Mouse (Mus musculus) embryonic facial prominence, embryonic 10.5 days (tissue): ENCODE measurements around the gene Kidins220. TPM values are rescaled to one million over a fixed set of nuclear protein-coding genes. Genes with fewer than 3 reads are reported as not detected.

Source experiments
- DNase-seq: peaks from one replicate; pipeline ENCODE4 v3.0.0-alpha.2; 2017; ENCODE audit warnings: low spot score
- H3K27ac ChIP-seq: fragments of 300-500 bp; sonication (generic); replicated peaks from 2 replicates; pipeline ENCODE4 v1.5.1; 2016; ENCODE audit warnings: mild to moderate bottlenecking
- H3K27me3 ChIP-seq: fragments of 300-500 bp; sonication (generic); replicated peaks from 2 replicates; pipeline ENCODE4 v1.6.1; 2016; ENCODE audit warnings: low read depth, mild to moderate bottlenecking; ENCODE audit not compliant: poor library complexity, severe bottlenecking
- H3K36me3 ChIP-seq: fragments of 300-500 bp; sonication (generic); replicated peaks from 2 replicates; pipeline ENCODE4 v1.6.1; 2016; ENCODE audit warnings: mild to moderate bottlenecking, moderate library complexity
- H3K4me1 ChIP-seq: fragments of 300-500 bp; sonication (generic); 2 replicates; pipeline ENCODE4 v1.6.1; 2016
- H3K4me3 ChIP-seq: fragments of 300-500 bp; sonication (generic); 2 replicates; pipeline ENCODE4 v1.5.1; 2016; ENCODE audit warnings: mild to moderate bottlenecking, moderate library complexity
- H3K9me3 ChIP-seq: fragments of 300-500 bp; sonication (generic); 2 replicates; pipeline ENCODE4 v1.6.1; 2016; ENCODE audit warnings: mild to moderate bottlenecking
- WGBS: fragments of 180-500 bp; shearing (Covaris S2); methylation state at CpG from one replicate; pipeline ENCODE4 v1.1.7; 2016; 5-methylcytosine and 5-hydroxymethylcytosine counted together
- polyA plus RNA-seq: library from polyadenylated mRNA; unstranded; fragments of >200 nt; fragmentation: Nextera tagmentation; extraction: Ambion mirVana; gene quantifications from 2 replicates; pipeline ENCODE4 v1.2.1, GENCODE M21; 2016

Gene Kidins220
- polyA plus RNA-seq, 1 experiment from 2014 or later, result 19.0 TPM

- 92% methylated on average over 4 of the region's 4 CpGs for WGBS
- no peaks in the 10 kb centered on the region for H3K9me3 ChIP-seq
- peaks cover 85% of the 10 kb centered on the region for H3K36me3 ChIP-seq
Measured at GRCm38 (mm10) chr12:24943427-24943826, 31.3 kb upstream of the Kidins220 start.

GRCm38 (mm10) chr12:24944597-24944996 lies 30.1 kb upstream of the Kidins220 start:
- peaks cover 86% of the 10 kb centered on the region for H3K36me3 ChIP-seq
- H3K9me3 ChIP-seq, result no peaks in the 10 kb centered on the region
- no peaks in the 10 kb centered on the region for H3K27me3 ChIP-seq
- H3K27ac ChIP-seq, result no peak overlapping the region
- 92% methylated on average over 7 of the region's 7 CpGs for WGBS
- DNase-seq, result no peak
- no peak overlapping the region for H3K4me3 ChIP-seq
- H3K4me1 ChIP-seq, result no peaks in the 10 kb centered on the region

More at GRCm38 (mm10) chr12:24943427-24943826, 31.3 kb upstream of the Kidins220 start:
- Histone ChIP-seq H3K27ac (no peak overlapping the region), H3K4me1 (no peaks in the 10 kb centered on the region), H3K27me3 (no peaks in the 10 kb centered on the region), H3K4me3 (no peak overlapping the region)
- DNase-seq, result no peak

GRCm38 (mm10) chr12:24947065-24947464 lies 27.7 kb upstream of the Kidins220 start:
- Histone ChIP-seq H3K27me3 (no peaks in the 10 kb centered on the region), H3K27ac (no peak overlapping the region), H3K36me3 (peaks cover 83% of the 10 kb centered on the region), H3K4me3 (no peak overlapping the region), H3K9me3 (no peaks in the 10 kb centered on the region), H3K4me1 (no peaks in the 10 kb centered on the region)
- DNase-seq, result no peak
- WGBS, result 93% methylated on average over 14 of the region's 14 CpGs

- no peak overlapping the region for H3K27ac ChIP-seq
- DNase-seq, result peak; percentile 46
- H3K4me1 ChIP-seq, result no peaks in the 10 kb centered on the region
- H3K4me3 ChIP-seq, result no peak overlapping the region
- 65% methylated on average over 3 of the region's 3 CpGs for WGBS
- H3K36me3 ChIP-seq, result peaks cover 81% of the 10 kb centered on the region
- H3K9me3 ChIP-seq, result no peaks in the 10 kb centered on the region
- H3K27me3 ChIP-seq, result no peaks in the 10 kb centered on the region
Measured at GRCm38 (mm10) chr12:24948344-24948743, 26.4 kb upstream of the Kidins220 start.

- Histone ChIP-seq H3K36me3 (peaks cover 81% of the 10 kb centered on the region), H3K27me3 (no peaks in the 10 kb centered on the region), H3K9me3 (no peaks in the 10 kb centered on the region), H3K4me3 (no peak overlapping the region), H3K27ac (no peak overlapping the region), H3K4me1 (no peaks in the 10 kb centered on the region)
- 88% methylated on average over 7 of the region's 7 CpGs for WGBS
- peak; percentile 26 for DNase-seq
Measured at GRCm38 (mm10) chr12:24950376-24951046, 24.2 kb upstream of the Kidins220 start.

GRCm38 (mm10) chr12:24952147-24952546 lies 22.6 kb upstream of the Kidins220 start:
- peak; percentile 70 for DNase-seq
- Histone ChIP-seq H3K27me3 (no peaks in the 10 kb centered on the region), H3K9me3 (no peaks in the 10 kb centered on the region), H3K36me3 (peaks cover 79% of the 10 kb centered on the region), H3K27ac (no peak overlapping the region), H3K4me1 (no peaks in the 10 kb centered on the region), H3K4me3 (no peak overlapping the region)
- 68% methylated on average over 6 of the region's 6 CpGs for WGBS

GRCm38 (mm10) chr12:24955137-24955536 lies 19.6 kb upstream of the Kidins220 start:
- Histone ChIP-seq H3K36me3 (peaks cover 84% of the 10 kb centered on the region), H3K4me1 (no peaks in the 10 kb centered on the region), H3K27ac (no peak overlapping the region), H3K9me3 (no peaks in the 10 kb centered on the region), H3K4me3 (no peak overlapping the region), H3K27me3 (no peaks in the 10 kb centered on the region)
- DNase-seq, result no peak
- WGBS, result 90% methylated on average over 9 of the region's 9 CpGs

- WGBS, result 87% methylated on average over 3 of the region's 3 CpGs
- no peak overlapping the region for H3K27ac ChIP-seq
- no peaks in the 10 kb centered on the region for H3K4me1 ChIP-seq
- H3K9me3 ChIP-seq, result no peaks in the 10 kb centered on the region
- no peak overlapping the region for H3K4me3 ChIP-seq
- no peak for DNase-seq
- no peaks in the 10 kb centered on the region for H3K27me3 ChIP-seq
- peaks cover 59% of the 10 kb centered on the region for H3K36me3 ChIP-seq
Measured at GRCm38 (mm10) chr12:24958526-24958925, 16.2 kb upstream of the Kidins220 start.

GRCm38 (mm10) chr12:24961821-24962220 lies 12.9 kb upstream of the Kidins220 start:
- Histone ChIP-seq H3K4me1 (no peaks in the 10 kb centered on the region), H3K27me3 (no peaks in the 10 kb centered on the region), H3K4me3 (no peak overlapping the region), H3K27ac (no peak overlapping the region), H3K9me3 (no peaks in the 10 kb centered on the region), H3K36me3 (peaks cover 30% of the 10 kb centered on the region)
- no peak for DNase-seq
- 94% methylated on average over 7 of the region's 7 CpGs for WGBS

- H3K4me3 ChIP-seq, result no peak overlapping the region
- no peak for DNase-seq
- H3K9me3 ChIP-seq, result no peaks in the 10 kb centered on the region
- no peak overlapping the region for H3K27ac ChIP-seq
- H3K36me3 ChIP-seq, result peaks cover 24% of the 10 kb centered on the region
- WGBS, result 83% methylated on average over 11 of the region's 11 CpGs
- H3K27me3 ChIP-seq, result no peaks in the 10 kb centered on the region
- H3K4me1 ChIP-seq, result no peaks in the 10 kb centered on the region
Measured at GRCm38 (mm10) chr12:24962362-24962967, 12.3 kb upstream of the Kidins220 start.

GRCm38 (mm10) chr12:24963393-24964022 lies 11.2 kb upstream of the Kidins220 start:
- no peaks in the 10 kb centered on the region for H3K27me3 ChIP-seq
- 75% methylated on average over 13 of the region's 13 CpGs for WGBS
- H3K4me3 ChIP-seq, result no peak overlapping the region
- no peaks in the 10 kb centered on the region for H3K4me1 ChIP-seq
- H3K9me3 ChIP-seq, result no peaks in the 10 kb centered on the region
- no peak for DNase-seq
- 0 out of 2 replicates have a peak overlapping the region, but pooled peaks have one; percentile 16 for H3K27ac ChIP-seq
- peaks cover 15% of the 10 kb centered on the region for H3K36me3 ChIP-seq

GRCm38 (mm10) chr12:24965406-24965805 lies 9.3 kb upstream of the Kidins220 start:
- WGBS, result 88% methylated on average over 6 of the region's 6 CpGs
- Histone ChIP-seq H3K4me3 (no peak overlapping the region), H3K27ac (no peak overlapping the region), H3K27me3 (no peaks in the 10 kb centered on the region), H3K4me1 (no peaks in the 10 kb centered on the region), H3K9me3 (no peaks in the 10 kb centered on the region), H3K36me3 (peaks cover 5% of the 10 kb centered on the region; the same call in 1 of the 2 replicates)
- DNase-seq, result no peak

- Histone ChIP-seq H3K9me3 (no peaks in the 10 kb centered on the region), H3K4me1 (no peaks in the 10 kb centered on the region), H3K27me3 (no peaks in the 10 kb centered on the region), H3K36me3 (no peaks in the 10 kb centered on the region), H3K4me3 (no peak overlapping the region), H3K27ac (no peak overlapping the region)
- no peak for DNase-seq
- WGBS, result 84% methylated on average over 2 of the region's 2 CpGs
Measured at GRCm38 (mm10) chr12:24966046-24966445, 8.7 kb upstream of the Kidins220 start.
